Mouse (Mus musculus): ENCODE results near the gene Scn1a.

The Scn1a gene

GRCm38 (mm10) chr2:66440711-66441110, at the start of gene Scn1a:
Scn1a (minus strand) TSS chr2:66440840.
- no peak for DNase-seq (ENCODE audit: low read depth, low spot score)

- no peak for DNase-seq (ENCODE audit: low read depth, low spot score)
Observed at GRCm38 (mm10) chr2:66478395-66478794, 37.8 kb upstream of the Scn1a start.

DNA sequence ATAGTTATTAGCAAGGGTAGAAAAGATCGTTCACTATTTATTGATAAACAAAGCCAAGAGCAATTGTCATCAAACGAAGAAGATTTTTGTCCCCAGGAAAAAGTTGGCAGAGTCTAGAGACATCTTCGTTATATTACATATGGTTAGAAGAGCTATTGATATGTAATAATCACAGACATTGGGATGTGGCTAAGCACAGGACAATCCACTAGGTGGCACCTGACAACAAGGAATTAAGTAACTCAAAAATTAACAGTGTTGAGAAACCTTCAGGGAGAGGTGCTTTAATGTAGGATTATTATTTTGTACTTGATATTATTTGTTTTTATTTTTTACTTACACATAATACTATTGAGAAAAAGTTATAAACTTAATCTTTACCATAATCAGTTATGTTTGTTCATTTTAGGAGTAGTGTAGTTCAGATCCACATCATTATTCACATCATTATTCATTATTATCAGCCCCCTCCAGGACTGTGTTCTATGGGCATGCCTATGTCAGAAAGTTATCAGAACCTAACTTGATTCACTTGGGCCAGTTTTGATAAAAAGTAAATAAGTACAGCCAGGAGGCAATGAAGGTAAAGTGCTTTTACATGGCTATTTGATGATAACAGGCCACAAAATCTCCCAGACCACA, 32.7 kb upstream of the Scn1a start:
- no peak for DNase-seq (ENCODE audit: low read depth, low spot score)

GRCm38 (mm10) chr2:66465484-66465883, 24.8 kb upstream of the Scn1a start:
- no peak for DNase-seq (ENCODE audit: low read depth, low spot score)

DNA sequence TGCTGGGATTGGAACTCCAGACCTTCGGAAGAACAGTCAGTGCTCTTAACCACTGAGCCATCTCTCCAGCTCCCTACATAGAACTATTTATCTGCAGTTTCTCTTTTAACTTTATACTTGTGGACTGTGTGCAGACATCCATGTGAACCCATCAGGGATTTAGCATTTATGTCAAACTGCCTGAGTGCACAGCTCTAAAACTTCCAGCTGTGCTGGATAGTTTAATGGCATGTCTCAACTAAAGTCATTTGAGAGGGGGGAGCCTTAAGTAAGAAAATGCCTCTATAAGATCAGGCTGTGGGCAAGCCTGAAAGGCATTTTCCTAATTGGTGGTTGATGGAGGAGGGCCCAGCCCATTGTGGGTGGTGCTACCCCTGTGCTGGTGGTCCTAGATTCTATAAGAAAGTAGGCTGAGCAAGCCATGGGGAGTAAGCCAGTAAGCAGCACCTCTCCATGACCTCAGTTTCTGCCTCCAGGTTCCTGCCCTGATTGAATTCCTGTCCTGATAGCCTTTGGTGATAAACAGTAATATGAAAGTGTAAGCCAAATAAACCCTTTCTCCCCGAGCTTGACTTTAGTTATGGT, 24.3 kb upstream of the Scn1a start:
- DNase-seq (ENCODE audit: low read depth, low spot score): no peak

DNA sequence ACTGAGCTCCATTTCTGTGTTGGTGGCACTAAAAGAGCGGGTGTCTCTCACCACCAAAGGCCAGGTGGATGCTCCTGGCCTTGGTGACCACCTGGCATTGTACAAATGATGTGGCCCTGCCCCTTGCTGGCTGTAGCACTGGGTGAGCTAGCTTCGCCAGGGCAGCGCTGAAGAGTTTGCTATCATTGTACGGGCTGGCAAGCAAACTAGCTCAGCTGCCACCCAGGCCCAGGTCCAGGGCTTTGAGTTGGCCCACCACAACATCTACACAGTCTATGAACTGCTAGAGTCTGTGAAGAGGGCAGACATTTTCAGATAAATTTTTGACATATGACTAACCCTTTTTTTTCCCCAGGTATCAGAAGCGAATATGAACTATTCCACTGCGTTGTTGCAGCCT, 23.3 kb upstream of the Scn1a start:
- no peak for DNase-seq (ENCODE audit: low read depth, low spot score)

- no peak for DNase-seq (ENCODE audit: low read depth, low spot score)
Observed at GRCm38 (mm10) chr2:66462458-66462857, 21.8 kb upstream of the Scn1a start.

GRCm38 (mm10) chr2:66439764-66440471, 722 bp downstream of the Scn1a start:
- DNase-seq (ENCODE audit: low read depth, low spot score): no peak

DNA sequence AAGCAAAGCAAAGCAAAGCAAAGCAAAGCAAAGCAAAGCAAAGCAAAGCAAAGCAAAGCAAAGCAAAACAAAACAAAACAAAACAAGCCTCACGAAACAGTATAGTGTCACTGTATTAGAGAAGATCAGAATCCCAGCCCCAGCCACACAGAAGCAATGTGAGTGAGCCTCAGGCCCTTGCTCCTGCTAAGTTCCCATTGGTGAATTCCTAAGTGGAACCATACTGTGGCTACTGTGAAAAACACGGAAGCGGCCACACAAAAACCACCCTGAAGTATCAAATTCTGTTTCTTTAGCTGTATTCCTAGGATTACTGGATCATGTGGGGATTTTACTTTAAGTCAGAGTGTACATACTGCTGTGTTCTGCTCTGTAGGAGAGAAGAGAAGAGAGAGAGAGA, 4.4 kb downstream of the Scn1a start:
- DNase-seq (ENCODE audit: low read depth, low spot score): no peak

DNA sequence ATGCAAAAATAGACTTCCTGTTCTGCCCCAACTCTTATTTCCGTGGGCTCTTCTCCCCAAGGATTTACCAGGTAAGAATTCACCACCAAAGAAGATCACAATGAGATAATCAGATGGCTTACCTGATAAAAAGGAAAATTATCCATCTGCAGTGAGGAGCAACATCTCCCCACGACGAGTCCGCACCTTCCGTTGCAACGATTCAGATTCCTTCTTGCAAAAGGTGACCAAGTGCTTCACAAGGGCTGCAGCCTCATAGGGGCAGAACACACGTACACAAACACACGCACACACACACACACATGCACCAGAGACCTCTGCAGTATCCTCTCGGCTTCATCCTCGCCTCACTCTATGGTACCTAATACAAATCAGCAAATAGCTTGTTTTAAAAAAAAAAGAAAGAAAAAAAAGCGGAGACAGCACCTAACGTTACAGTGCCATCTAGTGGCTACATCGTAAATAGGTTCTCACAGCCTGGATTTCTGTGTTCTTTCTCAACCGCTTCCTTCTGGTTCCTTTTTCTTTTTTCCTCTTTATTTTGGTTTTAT, 30.8 kb downstream of the Scn1a start:
- peak; percentile 4 for DNase-seq (ENCODE audit: low read depth, low spot score)

GRCm38 (mm10) chr2:66408899-66409739, 31.5 kb downstream of the Scn1a start:
- no peak for DNase-seq (ENCODE audit: low read depth, low spot score)

DNA sequence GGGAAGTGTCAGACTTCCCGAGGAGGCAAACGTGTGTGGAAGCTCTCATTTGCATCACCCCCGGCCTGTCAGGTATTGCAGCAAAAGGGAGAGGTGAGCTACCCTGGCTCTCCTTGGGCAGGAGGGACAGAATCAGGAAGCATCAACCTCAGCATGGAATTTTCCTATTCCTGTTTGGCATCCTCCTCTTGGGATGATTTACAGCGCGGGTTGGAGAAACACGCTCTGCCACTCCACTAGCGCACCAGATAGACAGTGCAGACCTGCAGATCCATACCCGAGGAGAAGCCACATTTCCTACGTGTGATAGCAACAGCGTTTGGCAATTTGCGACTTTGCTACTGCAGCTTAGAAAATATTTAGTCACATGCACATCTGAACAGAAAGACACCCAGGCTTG, 32.2 kb downstream of the Scn1a start:
- DNase-seq (ENCODE audit: low read depth, low spot score): no peak

DNA sequence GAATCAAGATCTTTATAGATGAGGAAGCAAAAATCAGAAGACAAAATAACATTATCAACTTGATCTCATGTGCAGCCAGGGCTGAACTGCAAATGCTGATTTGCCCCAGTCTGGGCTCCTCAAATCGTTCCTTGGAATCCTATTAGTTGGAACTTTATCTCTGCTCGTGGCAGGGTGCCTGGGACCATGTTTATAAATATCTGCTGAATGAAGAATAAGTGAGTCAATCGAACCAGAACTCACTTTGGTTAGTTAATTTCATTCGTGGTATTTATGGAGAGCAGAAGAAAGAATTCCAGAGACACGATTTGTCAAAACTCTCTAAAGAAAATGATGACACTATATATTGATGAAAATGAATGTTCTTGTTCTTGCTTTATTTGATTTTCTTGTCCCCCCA, 48.1 kb downstream of the Scn1a start:
- no peak for DNase-seq (ENCODE audit: low read depth, low spot score)

- DNase-seq (ENCODE audit: low read depth, low spot score): no peak
Observed at GRCm38 (mm10) chr2:66367957-66368356, 72.7 kb downstream of the Scn1a start.

GRCm38 (mm10) chr2:66350590-66350989, 90.0 kb downstream of the Scn1a start:
- no peak for DNase-seq (ENCODE audit: low read depth, low spot score)

DNA sequence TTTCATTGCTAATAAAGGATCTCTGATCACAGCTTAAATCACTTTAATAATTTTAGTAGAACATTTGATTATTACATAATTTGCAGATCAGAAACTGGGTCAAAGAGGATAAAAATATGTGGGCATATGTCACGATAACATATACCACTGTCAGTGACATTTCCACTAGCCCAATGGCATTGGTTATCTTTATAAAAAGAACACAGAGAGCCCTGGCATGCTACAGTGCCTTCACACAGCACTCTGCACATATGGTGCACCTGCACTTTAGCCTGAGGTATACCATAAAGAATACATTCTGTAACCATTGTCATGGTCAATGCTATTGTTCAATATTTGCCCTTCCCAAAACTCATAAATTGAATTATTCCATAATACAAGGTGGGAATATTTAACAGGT, 94.0 kb downstream of the Scn1a start:
- no peak for DNase-seq (ENCODE audit: low read depth, low spot score)

DNA sequence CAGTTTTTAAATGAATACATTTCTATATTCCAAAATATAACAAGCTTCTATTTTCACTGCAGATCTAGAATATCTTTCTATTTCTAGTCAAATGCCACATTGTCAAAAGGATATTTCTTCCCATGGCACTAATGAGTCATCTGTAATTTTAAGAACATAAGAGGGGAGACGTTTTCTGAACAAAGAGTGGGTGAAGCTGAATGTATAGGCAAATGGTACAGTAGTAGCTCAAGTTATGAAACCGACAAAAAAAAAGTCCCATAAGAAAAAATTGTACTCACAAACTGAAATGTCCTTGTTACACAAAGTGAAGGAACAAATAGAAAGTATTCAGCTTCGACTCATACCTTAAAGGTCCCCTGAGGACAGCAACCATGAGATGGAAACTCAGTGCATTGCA, 94.5 kb downstream of the Scn1a start:
- DNase-seq (ENCODE audit: low read depth, low spot score): no peak

DNA sequence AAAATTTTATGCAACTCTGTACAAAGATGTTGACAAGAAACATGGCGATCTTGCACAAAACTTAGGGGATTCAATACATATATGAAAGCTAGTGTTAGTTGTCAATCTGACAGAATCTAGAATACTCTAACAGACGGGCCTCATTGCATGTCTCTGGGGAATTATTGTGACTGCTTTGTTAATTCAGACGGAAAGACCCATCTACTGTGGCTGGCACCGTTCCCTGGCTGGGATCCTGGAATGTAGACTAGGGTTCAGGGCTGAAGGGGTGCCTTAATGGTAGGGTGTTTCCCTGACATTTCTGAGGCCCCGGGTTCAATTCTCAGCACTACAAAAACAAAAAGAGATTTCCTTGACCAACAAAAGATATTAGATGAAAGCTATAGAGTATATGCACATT, 103.2 kb downstream of the Scn1a start:
- no peak for DNase-seq (ENCODE audit: low read depth, low spot score)

GRCm38 (mm10) chr2:66336396-66336795, 104.2 kb downstream of the Scn1a start:
- no peak for DNase-seq (ENCODE audit: low read depth, low spot score)

GRCm38 (mm10) chr2:66272551-66272950, 168.1 kb downstream of the Scn1a start:
- no peak for DNase-seq (ENCODE audit: low read depth, low spot score)

DNA sequence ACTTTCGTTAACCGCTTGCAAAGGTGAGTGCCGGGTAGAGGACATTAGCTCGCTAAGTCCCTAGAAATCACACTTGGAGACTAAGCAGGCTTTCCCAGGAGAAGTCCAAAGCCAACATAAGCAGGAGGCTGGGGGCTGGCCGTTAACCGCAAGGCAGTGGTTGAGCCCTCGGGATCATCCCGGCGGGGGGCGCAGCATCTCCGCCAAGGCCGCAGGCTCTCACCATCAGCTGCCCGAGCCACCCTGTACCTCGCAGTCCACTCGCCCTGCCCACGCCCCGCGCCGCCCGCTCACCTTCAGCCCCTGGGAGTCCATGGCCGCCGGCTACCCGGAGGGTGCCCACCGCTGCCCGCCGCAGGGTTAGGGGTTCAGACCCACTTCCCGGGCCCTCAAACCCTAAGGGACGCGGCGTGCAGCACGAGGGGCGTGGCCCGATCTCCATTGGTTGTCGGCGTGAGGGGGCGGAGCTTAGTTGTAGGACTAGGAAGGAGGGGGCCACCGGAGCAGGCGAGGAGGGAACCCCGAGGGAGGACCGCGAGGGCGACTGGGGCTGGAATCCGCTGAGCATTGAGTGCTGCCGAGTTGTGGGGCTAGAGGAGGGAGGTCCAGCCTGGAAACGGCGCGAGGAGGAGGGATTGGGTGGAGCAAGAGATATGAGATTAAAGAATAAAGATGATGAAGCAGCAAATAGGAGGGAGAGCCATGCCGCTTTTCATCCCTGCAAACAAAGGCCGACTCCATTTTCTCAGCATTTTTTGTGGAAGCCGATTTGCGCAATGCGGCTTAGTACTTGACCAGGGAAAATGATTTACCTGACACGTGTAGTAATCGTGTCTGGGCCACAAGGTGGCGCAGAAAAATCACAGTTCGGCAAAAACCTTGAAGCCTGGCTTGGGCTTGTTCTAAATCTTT, 184.2 kb downstream of the Scn1a start, which contains the start of gene Ttc21b:
Gene Ttc21b (minus strand): TSS at position 398 of the 912 bp plus-strand sequence.
- DNase-seq (ENCODE audit: low read depth, low spot score): peak; percentile 79
